Mouse (Mus musculus) cerebellum, postnatal 25 days (tissue): Measurements from ENCODE around the gene Olfr494.

Experiments
- DNase-seq, 2 experiments: peaks; one replicate each; pipeline ENCODE4 v3.0.0; 2021; ENCODE audit warnings: mixed read lengths in 2 of 2

Gene Olfr494

DNA sequence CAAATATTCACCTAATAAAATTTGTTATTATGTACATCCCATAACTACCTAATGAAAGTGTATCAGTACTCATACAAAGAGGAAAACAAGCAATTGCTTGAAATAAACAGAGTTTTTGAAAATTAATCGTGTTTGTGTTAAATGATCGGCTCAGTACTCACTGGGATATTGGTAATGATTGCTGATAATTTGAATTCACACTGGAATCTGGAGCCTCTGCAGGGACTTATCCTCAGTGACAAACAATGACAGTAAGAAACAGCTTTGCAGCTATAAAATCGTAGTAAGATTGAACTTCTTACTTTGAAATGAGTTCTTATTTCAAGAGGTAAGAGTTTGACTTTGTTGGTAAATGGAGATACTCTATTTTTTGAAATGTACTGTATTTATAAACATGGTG, at the start of gene Olfr494:
Gene Olfr494, plus strand, starts transcription at position 301 of the 400 bp plus-strand sequence.
- DNase-seq: no peak

DNA sequence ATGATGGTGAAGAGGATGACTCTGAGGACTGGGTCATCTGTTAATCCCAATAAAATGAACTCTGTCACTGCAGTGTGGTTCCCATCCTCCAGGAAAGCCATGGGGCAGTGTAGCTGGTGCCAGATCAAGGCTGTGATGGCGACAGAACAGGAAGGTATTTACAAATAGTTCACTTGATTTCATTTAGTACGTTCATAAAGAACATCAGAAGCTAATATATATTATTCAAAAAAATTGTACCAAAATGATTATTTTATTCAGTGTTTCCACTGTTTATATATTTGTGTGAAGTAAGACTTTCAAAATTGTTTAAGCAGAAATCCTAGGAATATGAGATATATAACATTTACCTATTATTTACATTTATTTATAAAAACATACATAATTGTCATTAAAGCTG, 41.6 kb upstream of the Olfr494 start, which contains the start of gene Olfr492:
Gene Olfr492, minus strand, starts transcription at position 101 of the 400 bp plus-strand sequence.
- DNase-seq: no peak

DNA sequence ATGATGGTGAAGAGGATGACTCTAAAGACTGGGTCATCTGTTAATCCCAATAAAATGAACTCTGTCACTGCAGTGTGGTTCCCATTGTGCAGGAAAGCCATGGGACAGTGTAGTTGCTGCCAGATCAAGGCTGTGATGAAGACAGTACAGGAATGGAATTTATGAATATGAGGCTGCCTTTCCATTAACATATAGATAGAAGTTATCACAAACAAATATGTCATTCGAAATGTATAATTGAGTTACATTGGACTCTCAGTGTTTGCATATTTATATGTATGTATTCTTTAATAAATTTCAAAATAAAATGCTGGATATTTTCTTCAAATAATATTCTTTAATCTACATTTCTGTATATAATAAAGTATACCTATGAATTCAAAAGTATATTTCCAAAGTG, 18.3 kb upstream of the Olfr494 start, which contains the start of gene Olfr493:
Gene Olfr493, minus strand, starts transcription at position 101 of the 400 bp plus-strand sequence.
- DNase-seq: no peak

DNA sequence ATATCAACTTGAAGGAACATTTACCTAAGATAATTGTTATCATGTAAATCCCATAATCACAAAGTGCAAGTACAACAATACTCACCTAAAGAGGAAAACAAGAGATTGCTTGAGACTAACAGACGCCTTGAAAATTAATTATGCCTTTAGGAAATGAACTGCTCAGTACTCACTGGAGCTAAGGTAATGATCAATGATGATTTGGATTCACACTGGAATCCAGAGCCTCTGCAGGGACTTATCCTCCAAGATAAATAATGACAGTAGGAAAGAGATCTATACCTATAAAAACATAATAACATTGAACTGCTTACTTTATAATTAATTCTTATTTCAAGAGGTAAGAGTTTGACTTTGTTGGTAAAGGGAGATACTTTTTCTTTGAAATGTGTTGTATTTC, 27.7 kb downstream of the Olfr494 start, which contains the start of gene Olfr495:
Gene Olfr495, plus strand, starts transcription at position 301 of the 400 bp plus-strand sequence.
- DNase-seq: no peak
